Mouse (Mus musculus): Measurements from ENCODE around the gene Fthl17e.
A peak's percentile ranks its signal among the peaks of the same experiment; 100 is the strongest.
"Not testable (repeated sequence)": the region's sequence is repeated elsewhere in the genome, so short reads cannot be mapped to it uniquely, and the experiment has no call there.

The Fthl17e gene

GRCm38 (mm10) chrX:9033193-9033592 lies at the start of gene Fthl17e:
Fthl17e (plus strand) TSS chrX:9033493.
- not testable (repeated sequence) for DNase-seq (ENCODE audit: low spot score in 2 of 2)

GRCm38 (mm10) chrX:8986655-8987054 lies 46.6 kb upstream of the Fthl17e start, which contains the start of gene Fthl17d:
Fthl17d (minus strand) TSS chrX:8986755.
- not testable (repeated sequence) for DNase-seq (ENCODE audit: low spot score in 2 of 2)

GRCm38 (mm10) chrX:9016079-9016478 lies 17.2 kb upstream of the Fthl17e start:
- no peak for DNase-seq (ENCODE audit: low spot score in 2 of 2)

GRCm38 (mm10) chrX:9019481-9019880 lies 13.8 kb upstream of the Fthl17e start:
- DNase-seq (ENCODE audit: low spot score in 2 of 2) = no peak

GRCm38 (mm10) chrX:9041611-9042010 lies 8.3 kb downstream of the Fthl17e start:
- peak; percentile 2 to 21 for DNase-seq (ENCODE audit: low spot score in 2 of 2)

- peak; percentile 35 to 52 for DNase-seq (ENCODE audit: low spot score in 2 of 2)
Measured at GRCm38 (mm10) chrX:9060952-9061351, 27.7 kb downstream of the Fthl17e start.

- no peak for DNase-seq (ENCODE audit: low spot score in 2 of 2)
Measured at GRCm38 (mm10) chrX:9062101-9062500, 28.8 kb downstream of the Fthl17e start.

GRCm38 (mm10) chrX:9062715-9063114 lies 29.4 kb downstream of the Fthl17e start, which contains the start of gene Fthl17f:
Fthl17f (plus strand) TSS chrX:9063015.
- DNase-seq (ENCODE audit: low spot score in 2 of 2) = not testable (repeated sequence)

GRCm38 (mm10) chrX:9077699-9078098 lies 44.4 kb downstream of the Fthl17e start:
- DNase-seq (ENCODE audit: low spot score in 2 of 2) = peak; percentile 18 to 68
